Mouse (Mus musculus) lung, adult 2 months (tissue): ENCODE data around the gene Skil.

Experiments
- CTCF ChIP-seq: fragments of 200-500 bp; IDR thresholded peaks from 2 replicates; pipeline ENCODE4 v1.5.1; 2011; ENCODE audit warnings: mild to moderate bottlenecking, low read length, control low read depth; ENCODE audit not compliant: insufficient read depth
- POLR2A ChIP-seq: fragments of 200-500 bp; IDR thresholded peaks from 2 replicates; pipeline ENCODE4 v1.6.1; 2011; ENCODE audit warnings: low read depth, mild to moderate bottlenecking, control low read depth, low read length, borderline replicate concordance; ENCODE audit errors: extremely low read depth

DNA sequence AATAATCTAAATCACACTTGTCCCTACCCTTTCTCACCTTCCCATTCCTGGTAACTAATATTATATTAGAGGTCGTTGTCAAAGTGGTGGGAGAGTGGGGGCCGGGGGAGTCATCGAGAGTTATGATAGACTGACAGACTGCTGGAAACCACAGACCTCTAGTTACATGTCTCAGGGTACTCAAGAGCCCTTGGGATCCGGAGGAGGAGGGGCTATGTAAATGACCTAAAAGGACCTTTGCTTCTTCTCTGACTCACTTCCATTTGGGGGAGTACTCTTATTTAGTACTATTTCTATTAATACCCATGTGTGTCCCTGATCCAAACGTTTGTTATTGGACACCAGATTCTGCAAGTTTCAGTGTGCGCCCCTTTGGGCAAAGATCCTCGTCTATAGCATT lies 4.9 kb upstream of the Skil start:
- TF ChIP-seq CTCF (no peak), POLR2A (no peak)
